Mouse (Mus musculus) inflammation-experienced regulatory T-cells (primary cell): Measurements from ENCODE around the gene Ttc12. TPM values are rescaled to one million over a fixed set of nuclear protein-coding genes. Genes with fewer than 3 reads are reported as not detected.

Experiments used
- polyA plus RNA-seq, 2 experiments: library from polyadenylated mRNA; unstranded; fragments of 100-300 nt; shearing (Covaris generic); gene quantifications; one replicate each; pipeline ENCODE4 v1.2.1; 2017

The Ttc12 gene
- polyA plus RNA-seq = under 1 TPM in 1 of 2 experiments, not detected in 1; 0.97 TPM

DNA sequence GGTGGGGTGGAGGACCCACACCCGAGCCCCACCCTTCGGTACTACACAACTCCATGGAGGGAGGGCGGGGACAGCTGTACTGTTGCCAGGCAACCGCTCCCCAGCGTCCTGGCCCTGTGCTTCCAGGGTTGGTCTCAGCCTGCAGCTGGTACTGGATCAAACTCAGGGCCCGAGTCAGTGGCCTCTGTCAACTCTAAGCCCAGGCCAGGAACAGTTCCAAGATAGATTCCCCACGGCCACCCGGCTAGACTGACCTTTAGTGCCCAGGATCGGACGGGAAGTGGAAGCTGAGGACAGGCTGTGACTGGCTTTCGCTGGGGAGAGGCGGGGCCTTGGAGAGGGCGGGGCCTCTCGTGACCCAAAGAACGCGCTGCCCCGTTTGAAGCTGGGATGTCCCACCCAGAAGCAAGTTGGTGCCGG is at the start of gene Ttc12:
TSS of gene Ttc12 (minus strand) at position 334 of the 420 bp plus-strand sequence.

DNA sequence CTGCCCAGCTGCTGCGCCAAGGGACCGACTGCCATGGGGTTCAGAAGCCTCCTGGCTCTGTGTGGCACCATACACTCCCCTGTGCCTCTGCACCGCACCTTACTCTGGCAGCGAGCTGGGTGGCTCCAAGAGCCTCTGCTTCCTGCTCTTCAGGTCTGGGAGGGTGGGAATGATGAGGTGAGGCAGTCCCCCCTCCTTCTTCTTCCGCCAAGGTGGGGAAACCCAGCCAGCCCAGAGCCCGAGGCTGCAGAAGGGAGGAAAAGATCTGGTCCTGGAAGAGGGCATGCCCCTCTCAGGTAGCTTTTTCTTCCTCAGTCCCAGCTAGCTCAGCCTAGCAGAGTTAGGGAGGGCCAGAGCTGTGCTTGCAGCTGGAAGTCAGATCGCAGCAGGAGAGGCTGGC is 59.1 kb downstream of the Ttc12 start, which contains the start of gene Ankk1:
TSS of gene Ankk1 (minus strand) at position 101 of the 400 bp plus-strand sequence.

Other genes starting within 250 kb of the Ttc12 start
- gene Gm4894, start 235.7 kb downstream of the Ttc12 start, polyA plus RNA-seq = not detected
- not detected for gene Drd2, start 145.6 kb downstream of the Ttc12 start, polyA plus RNA-seq
- gene Ankk1, start 59.2 kb downstream of the Ttc12 start, polyA plus RNA-seq = under 1 TPM; 0.10 to 0.28 TPM